Mouse (Mus musculus) neural tube, embryonic 12.5 days (tissue): ENCODE data around the gene B4galnt4. TPM values are rescaled to one million over a fixed set of nuclear protein-coding genes. Genes with fewer than 3 reads are reported as not detected.

Source experiments
- ATAC-seq: fragments of 200-750 bp; cut with Nextera tagmentation; 2 replicates; pipeline ENCODE4 v1.8.0; 2017; ENCODE audit warnings: low read depth, mild to moderate bottlenecking, moderate TSS enrichment, moderate library complexity; ENCODE audit not compliant: low FRiP score
- H3K27ac ChIP-seq: fragments of 300-500 bp; sonication (generic); 2 replicates; pipeline ENCODE4 v1.5.1; 2016
- H3K27me3 ChIP-seq: fragments of 300-500 bp; sonication (generic); replicated peaks from 2 replicates; pipeline ENCODE4 v1.6.1; 2016; ENCODE audit warnings: mild to moderate bottlenecking
- H3K36me3 ChIP-seq: fragments of 300-500 bp; sonication (generic); 2 replicates; pipeline ENCODE4 v1.6.1; 2016; ENCODE audit warnings: mild to moderate bottlenecking
- H3K4me1 ChIP-seq: fragments of 300-500 bp; sonication (generic); 2 replicates; pipeline ENCODE4 v1.6.1; 2016
- H3K4me2 ChIP-seq: fragments of 300-500 bp; sonication (generic); replicated peaks from 2 replicates; pipeline ENCODE4 v1.6.1; 2016; ENCODE audit warnings: mild to moderate bottlenecking
- H3K4me3 ChIP-seq: fragments of 300-500 bp; sonication (generic); 2 replicates; pipeline ENCODE4 v1.5.1; 2016
- H3K9ac ChIP-seq: fragments of 300-500 bp; sonication (generic); 2 replicates; pipeline ENCODE4 v1.6.1; 2016; ENCODE audit warnings: mild to moderate bottlenecking
- H3K9me3 ChIP-seq: fragments of 300-500 bp; sonication (generic); 2 replicates; pipeline ENCODE4 v1.6.1; 2016; ENCODE audit warnings: mild to moderate bottlenecking
- WGBS: fragments of 180-500 bp; shearing (Covaris S2); methylation state at CpG from one replicate; pipeline ENCODE4 v1.1.7; 2016; 5-methylcytosine and 5-hydroxymethylcytosine counted together
- polyA plus RNA-seq: library from polyadenylated mRNA; unstranded; fragments of >200 nt; fragmentation: Nextera tagmentation; extraction: Ambion mirVana; gene quantifications from 2 replicates; pipeline ENCODE4 v1.2.1, GENCODE M21; 2016

B4galnt4 gene
- polyA plus RNA-seq, 1 experiment from 2014 or later = 41.5 TPM

DNA sequence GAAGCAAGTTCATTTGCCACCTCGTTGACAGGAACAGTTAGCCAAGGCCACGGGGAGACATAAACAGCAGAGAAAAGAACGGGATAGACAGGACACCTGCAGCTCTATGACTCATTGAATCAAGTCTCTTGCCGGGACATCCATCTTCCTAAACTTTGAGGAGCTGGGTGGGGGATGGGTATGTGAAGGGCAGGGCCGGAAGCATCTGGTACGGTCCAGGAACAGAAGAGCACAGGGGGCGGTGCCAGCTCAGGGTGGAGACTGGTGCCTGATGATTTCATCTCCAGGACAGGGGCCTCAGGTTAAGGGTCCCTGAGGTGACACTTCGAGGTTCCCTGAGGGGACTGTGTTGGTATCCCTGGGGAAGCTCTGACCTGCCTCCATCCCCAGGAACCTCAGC lies 27.0 kb downstream of the B4galnt4 start:
- no peak overlapping the region for H3K4me3 ChIP-seq
- peaks cover 44% of the 10 kb centered on the region for H3K27me3 ChIP-seq
- H3K27ac ChIP-seq = no peak overlapping the region
- WGBS = 38% methylated on average over 8 of the region's 8 CpGs
- H3K9me3 ChIP-seq = no peaks in the 10 kb centered on the region
- H3K36me3 ChIP-seq = no peaks in the 10 kb centered on the region
- H3K4me2 ChIP-seq = peak overlapping the region; percentile 37; the same call in 1 of the 2 replicates
- no peak for ATAC-seq
- no peak overlapping the region for H3K9ac ChIP-seq
- peaks cover 8% of the 10 kb centered on the region; the same call in 1 of the 2 replicates for H3K4me1 ChIP-seq

GRCm38 (mm10) chr7:141088473-141088872 lies 27.6 kb downstream of the B4galnt4 start:
- Histone ChIP-seq H3K9me3 (no peaks in the 10 kb centered on the region), H3K4me1 (peaks cover 8% of the 10 kb centered on the region; the same call in 1 of the 2 replicates), H3K27me3 (peaks cover 44% of the 10 kb centered on the region), H3K4me3 (no peak overlapping the region), H3K36me3 (no peaks in the 10 kb centered on the region), H3K27ac (no peak overlapping the region), H3K4me2 (peak overlapping the region; percentile 37), H3K9ac (no peak overlapping the region)
- ATAC-seq = no peak
- 15% methylated on average over 18 of the region's 18 CpGs for WGBS

DNA sequence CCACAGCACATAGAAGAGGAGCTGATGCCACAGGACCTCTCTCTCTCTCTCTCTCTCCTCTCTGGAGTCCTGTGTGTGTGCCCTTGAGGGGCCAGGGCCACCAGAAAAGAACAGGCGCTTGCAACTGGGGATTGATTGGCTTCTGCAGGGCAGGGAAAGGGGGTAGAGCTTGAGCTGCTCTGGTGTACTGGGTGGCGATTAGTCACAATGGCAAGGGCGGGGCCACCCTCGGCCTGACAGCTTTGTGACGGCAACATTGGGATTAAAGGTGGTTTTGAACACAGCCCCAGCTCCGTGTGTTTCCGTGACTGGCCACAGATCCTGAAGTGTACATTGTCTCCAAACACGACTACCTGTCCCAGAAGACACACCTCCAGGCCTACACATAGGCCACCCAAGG lies 29.3 kb downstream of the B4galnt4 start:
- H3K9me3 ChIP-seq = no peaks in the 10 kb centered on the region
- no peak overlapping the region for H3K9ac ChIP-seq
- peaks cover 12% of the 10 kb centered on the region; the same call in 1 of the 2 replicates for H3K4me1 ChIP-seq
- ATAC-seq = no peak
- no peaks in the 10 kb centered on the region for H3K36me3 ChIP-seq
- H3K27me3 ChIP-seq = peaks cover 44% of the 10 kb centered on the region
- 63% methylated on average over 8 of the region's 8 CpGs for WGBS
- H3K4me3 ChIP-seq = no peak overlapping the region
- H3K27ac ChIP-seq = no peak overlapping the region
- no peak overlapping the region for H3K4me2 ChIP-seq

GRCm38 (mm10) chr7:141092051-141092735 lies 31.3 kb downstream of the B4galnt4 start:
- Histone ChIP-seq H3K4me2 (peak overlapping the region; percentile 56), H3K36me3 (no peaks in the 10 kb centered on the region), H3K27ac (no peak overlapping the region), H3K27me3 (peaks cover 41% of the 10 kb centered on the region), H3K4me3 (peak overlapping the region; percentile 7; the same call in 1 of the 2 replicates), H3K9ac (no peak overlapping the region), H3K9me3 (no peaks in the 10 kb centered on the region), H3K4me1 (peaks cover 12% of the 10 kb centered on the region; the same call in 1 of the 2 replicates)
- peak; percentile 74 for ATAC-seq
- 5% methylated on average over 37 of the region's 37 CpGs for WGBS

DNA sequence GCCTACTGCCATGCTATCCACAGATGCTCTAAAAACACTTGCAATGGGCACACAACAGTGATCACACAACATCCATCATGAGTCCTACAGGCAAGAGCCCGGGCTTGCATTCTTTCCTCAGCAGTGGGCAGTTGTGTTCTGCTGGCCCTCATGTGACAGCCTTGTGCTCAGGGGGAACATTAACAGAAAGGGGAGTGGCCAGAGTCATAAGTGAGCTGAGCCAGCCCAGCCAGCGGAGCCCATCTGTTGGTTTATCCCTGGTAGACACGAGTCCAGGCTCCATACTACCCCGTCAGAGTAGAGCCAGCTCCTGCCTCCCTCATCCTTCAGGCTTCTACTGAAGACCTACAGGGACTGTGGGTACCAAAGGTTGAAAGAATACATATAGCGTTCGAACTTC lies 33.0 kb downstream of the B4galnt4 start:
- no peak overlapping the region for H3K27ac ChIP-seq
- no peak for ATAC-seq
- peaks cover 34% of the 10 kb centered on the region for H3K27me3 ChIP-seq
- H3K4me1 ChIP-seq = 0 out of 2 replicates have a peak, but pooled peaks cover 4% of the 10 kb centered on the region
- H3K9me3 ChIP-seq = no peaks in the 10 kb centered on the region
- WGBS = 75% methylated on average over 6 of the region's 6 CpGs
- no peak overlapping the region for H3K4me2 ChIP-seq
- no peaks in the 10 kb centered on the region for H3K36me3 ChIP-seq
- no peak overlapping the region for H3K4me3 ChIP-seq
- H3K9ac ChIP-seq = no peak overlapping the region

- 60% methylated on average over 15 of the region's 15 CpGs for WGBS
- no peak overlapping the region for H3K9ac ChIP-seq
- no peak overlapping the region for H3K27ac ChIP-seq
- H3K9me3 ChIP-seq = no peaks in the 10 kb centered on the region
- no peaks in the 10 kb centered on the region for H3K36me3 ChIP-seq
- no peak overlapping the region for H3K4me2 ChIP-seq
- peaks cover 6% of the 10 kb centered on the region for H3K4me1 ChIP-seq
- ATAC-seq = no peak
- H3K27me3 ChIP-seq = peaks cover 34% of the 10 kb centered on the region
- H3K4me3 ChIP-seq = no peak overlapping the region
Observed at GRCm38 (mm10) chr7:141094487-141095205, 33.7 kb downstream of the B4galnt4 start.

DNA sequence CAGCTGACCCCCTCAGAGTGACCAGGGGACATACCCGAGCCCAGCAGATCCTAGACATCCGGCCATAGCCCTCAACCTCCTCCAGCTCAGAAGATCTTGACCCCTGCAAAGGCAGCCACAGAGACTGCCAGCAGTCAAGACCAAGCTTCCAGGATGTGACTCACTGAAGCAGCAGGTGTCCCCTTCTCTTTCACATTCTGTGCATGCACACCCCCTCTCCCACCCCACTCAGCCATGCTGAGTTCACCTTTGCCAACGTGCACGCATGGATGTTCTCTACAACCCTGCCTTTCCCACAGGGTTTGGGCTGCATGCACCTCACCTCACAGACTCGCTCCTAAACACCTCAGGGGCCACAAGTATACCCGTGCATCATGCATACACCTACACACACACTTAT lies 35.1 kb downstream of the B4galnt4 start:
- Histone ChIP-seq H3K27me3 (peaks cover 34% of the 10 kb centered on the region), H3K9ac (no peak overlapping the region), H3K27ac (no peak overlapping the region), H3K4me1 (peaks cover 14% of the 10 kb centered on the region), H3K36me3 (no peaks in the 10 kb centered on the region), H3K9me3 (no peaks in the 10 kb centered on the region), H3K4me2 (no peak overlapping the region), H3K4me3 (no peak overlapping the region)
- ATAC-seq = no peak
- WGBS = 80% methylated on average over 6 of the region's 6 CpGs

- Histone ChIP-seq H3K9ac (no peak overlapping the region), H3K27ac (no peak overlapping the region), H3K27me3 (peaks cover 39% of the 10 kb centered on the region), H3K4me3 (no peak overlapping the region), H3K9me3 (no peaks in the 10 kb centered on the region), H3K4me2 (no peak overlapping the region), H3K36me3 (no peaks in the 10 kb centered on the region), H3K4me1 (peaks cover 14% of the 10 kb centered on the region)
- no peak for ATAC-seq
- WGBS = 55% methylated on average over 6 of the region's 6 CpGs
Observed at GRCm38 (mm10) chr7:141096649-141097056, 35.7 kb downstream of the B4galnt4 start.

- no peak overlapping the region for H3K9ac ChIP-seq
- no peak overlapping the region for H3K27ac ChIP-seq
- peaks cover 14% of the 10 kb centered on the region for H3K4me1 ChIP-seq
- H3K9me3 ChIP-seq = no peaks in the 10 kb centered on the region
- no peak for ATAC-seq
- no peak overlapping the region for H3K4me2 ChIP-seq
- no peak overlapping the region for H3K4me3 ChIP-seq
- H3K27me3 ChIP-seq = peaks cover 42% of the 10 kb centered on the region
- no peaks in the 10 kb centered on the region for H3K36me3 ChIP-seq
- WGBS = 84% methylated on average over 5 of the region's 5 CpGs
Observed at GRCm38 (mm10) chr7:141097177-141097576, 36.3 kb downstream of the B4galnt4 start.

GRCm38 (mm10) chr7:141099911-141100691 lies 39.2 kb downstream of the B4galnt4 start, which contains the start of gene Sigirr:
TSS of gene Sigirr (minus strand) at chr7:141100572.
- peak within 1 kb of the TSS; percentile 69 for H3K4me2 ChIP-seq
- 2% methylated on average over 56 of the region's 56 CpGs for WGBS
- no peaks in the 10 kb centered on the region for H3K36me3 ChIP-seq
- peaks cover 10% of the 10 kb centered on the region for H3K4me1 ChIP-seq
- peak within 1 kb of the TSS; percentile 29 for H3K4me3 ChIP-seq
- peaks cover 46% of the 10 kb centered on the region for H3K27me3 ChIP-seq
- H3K9me3 ChIP-seq = no peaks in the 10 kb centered on the region
- no peak within 1 kb of the TSS for H3K27ac ChIP-seq
- H3K9ac ChIP-seq = no peak within 1 kb of the TSS
- no peak for ATAC-seq

DNA sequence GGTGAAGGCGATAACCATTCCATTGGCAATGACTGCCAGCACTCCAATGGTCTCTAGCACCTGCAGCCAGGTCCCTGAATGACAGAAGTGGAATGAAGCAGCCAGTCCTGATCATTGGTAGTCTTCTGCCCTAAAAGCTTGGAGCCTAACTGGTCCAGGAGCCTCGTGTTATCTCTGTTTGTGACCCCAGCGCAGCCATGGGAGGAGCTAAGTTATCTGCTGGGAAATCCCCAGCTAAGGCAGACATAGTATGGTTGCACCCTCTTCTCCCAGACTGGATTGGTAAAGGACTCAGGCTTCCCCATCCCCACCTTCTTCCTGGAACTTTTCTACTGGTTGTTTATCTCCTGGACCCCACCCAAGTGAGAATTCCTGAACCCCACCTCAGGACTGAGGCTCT lies 42.3 kb downstream of the B4galnt4 start:
- no peaks in the 10 kb centered on the region for H3K9me3 ChIP-seq
- no peak overlapping the region for H3K27ac ChIP-seq
- WGBS = 76% methylated on average over 3 of the region's 3 CpGs
- no peak overlapping the region for H3K9ac ChIP-seq
- H3K4me3 ChIP-seq = no peak overlapping the region
- ATAC-seq = no peak
- H3K36me3 ChIP-seq = no peaks in the 10 kb centered on the region
- peaks cover 44% of the 10 kb centered on the region for H3K27me3 ChIP-seq
- H3K4me1 ChIP-seq = peaks cover 10% of the 10 kb centered on the region
- H3K4me2 ChIP-seq = no peak overlapping the region

GRCm38 (mm10) chr7:141115874-141116273 lies 55.0 kb downstream of the B4galnt4 start:
- Histone ChIP-seq H3K36me3 (no peaks in the 10 kb centered on the region), H3K4me1 (no peaks in the 10 kb centered on the region), H3K27ac (no peak overlapping the region), H3K4me3 (no peak overlapping the region), H3K9me3 (no peaks in the 10 kb centered on the region), H3K9ac (no peak overlapping the region), H3K4me2 (no peak overlapping the region), H3K27me3 (peaks cover 8% of the 10 kb centered on the region)
- ATAC-seq = no peak
- WGBS = 92% methylated on average over 9 of the region's 9 CpGs
